Mouse (Mus musculus) megakaryocyte-erythroid progenitor cell, adult 5-6 weeks (primary cell): Measurements from ENCODE around the gene Tulp3. TPM values are rescaled to one million over a fixed set of nuclear protein-coding genes. Genes with fewer than 3 reads are reported as not detected.

ENCODE experiments used
- total RNA-seq, 2 experiments: library from RNA; stranded (forward) in 1 of 2; stranded (reverse) in 1 of 2; fragments of 200-1000, 215-1000 nt in 1 of 2; fragments of >200 nt in 1 of 2; fragmentation: Nextera tagmentation in 1 of 2; gene quantifications; 2 replicates each; pipeline ENCODE4 v1.2.3; 2014 to 2017

The Tulp3 gene
- total RNA-seq, 2 experiments from 2014 or later: 0.33 to 0.47 TPM

Other genes starting within 250 kb of the Tulp3 start
- gene Tspan9, start 212.3 kb downstream of the Tulp3 start, total RNA-seq (2014; fragmentation: Nextera tagmentation): 0.22 TPM in 1 of 2 replicates, not detected in the other
- gene Tspan9, start 212.3 kb downstream of the Tulp3 start, total RNA-seq (2017): 0.19 TPM in 1 of 2 replicates, not detected in the other
- not detected in 2 replicates for gene Tead4, start 55.0 kb downstream of the Tulp3 start, total RNA-seq (2014; fragmentation: Nextera tagmentation)
- gene Tead4, start 55.0 kb downstream of the Tulp3 start, total RNA-seq (2017): 0.72 TPM in 1 of 2 replicates, not detected in the other
- gene Rhno1, start 7.1 kb upstream of the Tulp3 start, total RNA-seq (2014; fragmentation: Nextera tagmentation): 82.4 and 109 TPM in 2 replicates
- 53.5 and 57.2 TPM in 2 replicates for gene Rhno1, start 7.1 kb upstream of the Tulp3 start, total RNA-seq (2017)
- gene Foxm1, start 7.1 kb upstream of the Tulp3 start, total RNA-seq (2014; fragmentation: Nextera tagmentation): 60.1 and 63.2 TPM in 2 replicates
- gene Foxm1, start 7.1 kb upstream of the Tulp3 start, total RNA-seq (2017): 5.8 and 6.7 TPM in 2 replicates
- 0.87 TPM in 1 of 2 replicates, not detected in the other for gene Tex52, start 19.6 kb upstream of the Tulp3 start, total RNA-seq (2014; fragmentation: Nextera tagmentation)
- 1.3 TPM in 1 of 2 replicates, not detected in the other for gene Tex52, start 19.6 kb upstream of the Tulp3 start, total RNA-seq (2017)
- not detected in 2 replicates for gene Gm44596, start 19.7 kb upstream of the Tulp3 start, total RNA-seq (2014; fragmentation: Nextera tagmentation)
- gene Gm44596, start 19.7 kb upstream of the Tulp3 start, total RNA-seq (2017): not detected in 2 replicates
- not detected in 2 replicates for gene Nrip2, start 43.4 kb upstream of the Tulp3 start, total RNA-seq (2014; fragmentation: Nextera tagmentation)
- not detected in 2 replicates for gene Nrip2, start 43.4 kb upstream of the Tulp3 start, total RNA-seq (2017)
- 39.1 and 52.6 TPM in 2 replicates for gene Itfg2, start 69.1 kb upstream of the Tulp3 start, total RNA-seq (2014; fragmentation: Nextera tagmentation)
- 19.3 and 24.7 TPM in 2 replicates for gene Itfg2, start 69.1 kb upstream of the Tulp3 start, total RNA-seq (2017)
- 234 and 279 TPM in 2 replicates for gene Fkbp4, start 82.8 kb upstream of the Tulp3 start, total RNA-seq (2014; fragmentation: Nextera tagmentation)
- gene Fkbp4, start 82.8 kb upstream of the Tulp3 start, total RNA-seq (2017): 419 and 525 TPM in 2 replicates
- gene Pzp, start 170.9 kb upstream of the Tulp3 start, total RNA-seq (2014; fragmentation: Nextera tagmentation): not detected in 2 replicates
- gene Pzp, start 170.9 kb upstream of the Tulp3 start, total RNA-seq (2017): not detected in 2 replicates
- not detected in 2 replicates for gene A2ml1, start 225.8 kb upstream of the Tulp3 start, total RNA-seq (2014; fragmentation: Nextera tagmentation)
- not detected in 2 replicates for gene A2ml1, start 225.8 kb upstream of the Tulp3 start, total RNA-seq (2017)